Mouse (Mus musculus): ENCODE data around the gene Phyhipl. TPM values are rescaled to one million over a fixed set of nuclear protein-coding genes. Genes with fewer than 3 reads are reported as not detected.

The Phyhipl gene
- polyA plus RNA-seq, 1 experiment from 2014 or later, result 4.5 TPM

- no peaks in the 10 kb centered on the region for H3K27me3 ChIP-seq (ENCODE audit: control insufficient read depth, insufficient read depth, low read length)
- H3K4me3 ChIP-seq (ENCODE audit: low read depth, low read length), result no peak overlapping the region
- H3K4me1 ChIP-seq (ENCODE audit: control insufficient read depth, insufficient read depth, low read length), result no peaks in the 10 kb centered on the region
- no peak for ATAC-seq (ENCODE audit: insufficient number of reproducible peaks, insufficient read depth, low FRiP score, low read depth)
- no peaks in the 10 kb centered on the region for H3K9me3 ChIP-seq (ENCODE audit: control insufficient read depth, low read depth, low read length)
- H3K4me2 ChIP-seq (replicated peaks; ENCODE audit: low read depth, low read length), result no peak overlapping the region
- no peak overlapping the region for H3K9ac ChIP-seq (replicated peaks; ENCODE audit: low read depth, low read length)
- 78% methylated on average over 11 of the region's 11 CpGs for WGBS
- H3K27ac ChIP-seq (ENCODE audit: low read length), result no peak overlapping the region
- no peaks in the 10 kb centered on the region for H3K36me3 ChIP-seq (ENCODE audit: control insufficient read depth, insufficient read depth, low read length)
Measured at GRCm38 (mm10) chr10:70640896-70641596, 14.7 kb downstream of the Phyhipl start.

DNA sequence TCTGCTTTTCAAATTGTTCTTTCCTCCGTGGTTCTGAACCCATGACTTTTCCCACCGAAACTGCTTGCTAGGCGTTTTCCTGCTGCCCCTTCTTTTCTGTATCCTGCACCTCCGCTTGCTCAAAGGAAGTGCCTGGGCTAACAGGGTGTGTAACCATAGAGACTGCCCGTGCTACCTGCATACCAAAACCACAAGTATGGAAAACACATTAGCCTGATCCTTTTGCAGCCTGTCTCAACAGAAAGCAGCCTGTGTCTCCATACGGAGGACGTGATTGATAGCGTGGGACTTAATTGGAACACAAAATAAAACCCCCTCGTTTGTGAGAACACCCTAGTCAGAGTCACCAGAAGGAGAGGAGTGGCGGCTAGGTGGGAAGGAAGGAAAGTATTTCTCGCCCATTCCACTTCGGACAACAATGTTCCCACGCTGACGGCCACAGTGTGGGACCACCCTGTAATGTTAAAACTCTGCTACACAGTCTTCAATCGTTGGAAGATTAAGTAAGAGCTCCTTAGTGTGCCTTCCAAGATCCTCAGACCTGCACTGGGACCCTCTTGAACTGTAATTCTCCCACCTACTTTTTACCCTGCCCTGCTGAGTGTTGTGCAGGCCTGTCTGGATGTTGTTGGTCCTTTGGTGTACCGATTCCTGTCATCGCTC is 15.6 kb downstream of the Phyhipl start:
- Histone ChIP-seq H3K27ac (ENCODE audit: low read length) (no peak overlapping the region), H3K36me3 (ENCODE audit: control insufficient read depth, insufficient read depth, low read length) (no peaks in the 10 kb centered on the region), H3K4me3 (ENCODE audit: low read depth, low read length) (no peak overlapping the region), H3K4me2 (replicated peaks; ENCODE audit: low read depth, low read length) (no peak overlapping the region), H3K9ac (replicated peaks; ENCODE audit: low read depth, low read length) (no peak overlapping the region), H3K9me3 (ENCODE audit: control insufficient read depth, low read depth, low read length) (no peaks in the 10 kb centered on the region), H3K27me3 (ENCODE audit: control insufficient read depth, insufficient read depth, low read length) (no peaks in the 10 kb centered on the region), H3K4me1 (ENCODE audit: control insufficient read depth, insufficient read depth, low read length) (no peaks in the 10 kb centered on the region)
- no peak for ATAC-seq (ENCODE audit: insufficient number of reproducible peaks, insufficient read depth, low FRiP score, low read depth)
- 58% methylated on average over 17 of the region's 17 CpGs for WGBS

DNA sequence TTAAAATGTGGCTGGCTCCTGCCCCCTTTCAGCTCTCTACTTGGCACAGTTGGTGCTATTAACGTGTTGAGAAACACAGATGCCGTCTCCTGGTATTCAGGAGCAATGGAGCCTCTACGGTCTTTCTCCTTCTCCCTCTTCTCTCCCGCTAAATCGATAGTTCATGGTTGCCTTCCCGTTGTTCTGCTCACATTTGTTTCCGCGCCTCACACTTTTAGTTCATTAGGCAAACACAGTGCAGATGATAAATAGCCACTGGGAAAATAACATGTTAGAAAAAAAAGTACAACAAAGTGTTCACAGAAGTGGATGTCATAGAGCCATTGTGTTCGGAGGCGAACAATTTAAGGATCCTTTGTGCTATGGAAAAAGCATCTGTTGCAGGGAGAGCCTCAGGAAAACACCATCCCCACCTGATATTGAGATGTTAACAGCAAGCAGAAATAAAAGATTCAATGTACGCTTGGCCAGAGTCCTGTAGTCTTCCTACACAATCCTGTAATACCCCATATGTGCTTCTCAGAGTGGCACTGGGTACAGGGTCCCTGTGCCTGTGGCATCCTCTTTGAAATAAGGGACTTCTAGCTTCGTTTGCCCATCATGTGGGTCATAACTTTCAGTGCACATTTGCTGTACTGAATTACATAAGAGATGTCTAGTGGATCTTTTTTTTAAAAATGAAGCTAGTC is 18.0 kb downstream of the Phyhipl start:
- Histone ChIP-seq H3K9ac (replicated peaks; ENCODE audit: low read depth, low read length) (no peak overlapping the region), H3K9me3 (ENCODE audit: control insufficient read depth, low read depth, low read length) (no peaks in the 10 kb centered on the region), H3K4me1 (ENCODE audit: control insufficient read depth, insufficient read depth, low read length) (no peaks in the 10 kb centered on the region), H3K27me3 (ENCODE audit: control insufficient read depth, insufficient read depth, low read length) (no peaks in the 10 kb centered on the region), H3K4me3 (ENCODE audit: low read depth, low read length) (no peak overlapping the region), H3K27ac (ENCODE audit: low read length) (no peak overlapping the region), H3K4me2 (replicated peaks; ENCODE audit: low read depth, low read length) (no peak overlapping the region), H3K36me3 (ENCODE audit: control insufficient read depth, insufficient read depth, low read length) (no peaks in the 10 kb centered on the region)
- WGBS, result 84% methylated on average over 12 of the region's 12 CpGs
- no peak for ATAC-seq (ENCODE audit: insufficient number of reproducible peaks, insufficient read depth, low FRiP score, low read depth)

DNA sequence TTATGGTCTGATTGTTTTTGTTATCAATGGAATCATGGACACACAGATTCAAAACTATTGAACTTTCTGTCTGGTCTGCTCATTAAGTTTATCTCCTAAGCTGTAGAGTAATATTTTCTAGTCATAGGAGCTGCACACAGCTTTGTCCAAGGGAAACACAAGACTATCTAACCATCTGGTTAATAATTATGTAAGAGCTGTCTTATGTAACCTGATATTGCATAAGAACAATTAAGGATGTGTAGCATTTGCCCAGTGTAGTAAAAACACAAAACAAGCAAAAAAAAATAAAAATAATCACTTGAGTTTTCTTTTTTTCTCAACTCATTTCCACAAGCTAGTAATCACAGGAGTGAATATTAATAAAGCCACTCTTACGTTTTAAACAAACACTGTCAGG is 20.5 kb downstream of the Phyhipl start:
- Histone ChIP-seq H3K27ac (ENCODE audit: low read length) (no peak overlapping the region), H3K4me3 (ENCODE audit: low read depth, low read length) (no peak overlapping the region), H3K36me3 (ENCODE audit: control insufficient read depth, insufficient read depth, low read length) (no peaks in the 10 kb centered on the region), H3K9me3 (ENCODE audit: control insufficient read depth, low read depth, low read length) (no peaks in the 10 kb centered on the region), H3K27me3 (ENCODE audit: control insufficient read depth, insufficient read depth, low read length) (no peaks in the 10 kb centered on the region), H3K4me1 (ENCODE audit: control insufficient read depth, insufficient read depth, low read length) (no peaks in the 10 kb centered on the region), H3K4me2 (replicated peaks; ENCODE audit: low read depth, low read length) (no peak overlapping the region), H3K9ac (replicated peaks; ENCODE audit: low read depth, low read length) (no peak overlapping the region)
- 64% methylated on average over 1 of the region's 1 CpGs for WGBS
- ATAC-seq (ENCODE audit: insufficient number of reproducible peaks, insufficient read depth, low FRiP score, low read depth), result no peak

GRCm38 (mm10) chr10:70631142-70631541 is 24.6 kb downstream of the Phyhipl start:
- WGBS, result 84% methylated on average over 1 of the region's 1 CpGs
- no peak for ATAC-seq (ENCODE audit: insufficient number of reproducible peaks, insufficient read depth, low FRiP score, low read depth)
- H3K4me1 ChIP-seq (ENCODE audit: control insufficient read depth, insufficient read depth, low read length), result no peaks in the 10 kb centered on the region
- H3K9ac ChIP-seq (replicated peaks; ENCODE audit: low read depth, low read length), result no peak overlapping the region
- no peak overlapping the region for H3K4me3 ChIP-seq (ENCODE audit: low read depth, low read length)
- H3K4me2 ChIP-seq (replicated peaks; ENCODE audit: low read depth, low read length), result no peak overlapping the region
- H3K27me3 ChIP-seq (ENCODE audit: control insufficient read depth, insufficient read depth, low read length), result no peaks in the 10 kb centered on the region
- H3K36me3 ChIP-seq (ENCODE audit: control insufficient read depth, insufficient read depth, low read length), result no peaks in the 10 kb centered on the region
- no peak overlapping the region for H3K27ac ChIP-seq (ENCODE audit: low read length)
- H3K9me3 ChIP-seq (ENCODE audit: control insufficient read depth, low read depth, low read length), result no peaks in the 10 kb centered on the region

DNA sequence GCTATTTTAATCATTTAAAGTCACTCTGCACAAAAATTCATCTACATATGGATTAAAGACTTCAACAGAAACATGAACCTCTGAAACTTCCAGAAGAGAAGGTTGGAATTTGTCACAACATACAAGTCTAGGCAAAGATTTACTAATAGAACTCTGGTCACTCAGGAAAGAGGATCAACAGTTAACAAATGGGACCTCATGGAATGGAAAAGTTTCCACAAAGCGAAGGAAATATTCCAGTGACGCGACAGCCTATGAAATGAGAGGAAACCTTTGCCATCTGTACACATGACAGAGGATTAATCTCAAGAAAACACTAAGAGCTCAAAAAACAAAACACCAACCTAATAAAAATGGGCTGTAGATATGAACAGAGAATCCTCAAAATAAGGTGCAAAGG is 32.3 kb downstream of the Phyhipl start:
- Histone ChIP-seq H3K27ac (ENCODE audit: low read length) (no peak overlapping the region), H3K36me3 (ENCODE audit: control insufficient read depth, insufficient read depth, low read length) (no peaks in the 10 kb centered on the region), H3K27me3 (ENCODE audit: control insufficient read depth, insufficient read depth, low read length) (no peaks in the 10 kb centered on the region), H3K4me2 (replicated peaks; ENCODE audit: low read depth, low read length) (no peak overlapping the region), H3K9ac (replicated peaks; ENCODE audit: low read depth, low read length) (no peak overlapping the region), H3K9me3 (ENCODE audit: control insufficient read depth, low read depth, low read length) (no peaks in the 10 kb centered on the region), H3K4me1 (ENCODE audit: control insufficient read depth, insufficient read depth, low read length) (no peaks in the 10 kb centered on the region), H3K4me3 (ENCODE audit: low read depth, low read length) (no peak overlapping the region)
- WGBS, result 96% methylated on average over 3 of the region's 3 CpGs
- no peak for ATAC-seq (ENCODE audit: insufficient number of reproducible peaks, insufficient read depth, low FRiP score, low read depth)

DNA sequence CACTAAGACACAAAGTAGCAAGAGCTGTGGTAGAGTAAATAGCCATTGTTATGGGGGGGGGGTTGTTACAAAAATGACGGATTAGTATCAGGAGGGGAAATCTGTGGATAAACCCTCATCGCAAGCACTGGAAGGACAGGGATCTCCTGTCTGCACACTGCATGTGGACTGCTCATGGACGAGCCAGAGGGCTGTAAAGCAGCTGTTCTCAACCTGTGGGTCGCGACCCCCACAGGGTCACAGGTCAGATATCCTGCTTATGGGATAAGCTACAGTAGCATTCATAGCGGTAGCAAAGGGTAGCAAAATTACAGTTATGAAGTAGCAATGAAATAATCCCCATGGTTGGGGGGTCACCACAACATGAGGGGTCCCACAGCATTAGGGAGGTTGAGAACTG is 39.4 kb downstream of the Phyhipl start:
- Histone ChIP-seq H3K27me3 (ENCODE audit: control insufficient read depth, insufficient read depth, low read length) (no peaks in the 10 kb centered on the region), H3K36me3 (ENCODE audit: control insufficient read depth, insufficient read depth, low read length) (no peaks in the 10 kb centered on the region), H3K4me2 (replicated peaks; ENCODE audit: low read depth, low read length) (no peak overlapping the region), H3K9me3 (ENCODE audit: control insufficient read depth, low read depth, low read length) (no peaks in the 10 kb centered on the region), H3K4me1 (ENCODE audit: control insufficient read depth, insufficient read depth, low read length) (no peaks in the 10 kb centered on the region), H3K27ac (ENCODE audit: low read length) (no peak overlapping the region), H3K4me3 (ENCODE audit: low read depth, low read length) (no peak overlapping the region), H3K9ac (replicated peaks; ENCODE audit: low read depth, low read length) (no peak overlapping the region)
- no peak for ATAC-seq (ENCODE audit: insufficient number of reproducible peaks, insufficient read depth, low FRiP score, low read depth)
- 83% methylated on average over 6 of the region's 6 CpGs for WGBS

DNA sequence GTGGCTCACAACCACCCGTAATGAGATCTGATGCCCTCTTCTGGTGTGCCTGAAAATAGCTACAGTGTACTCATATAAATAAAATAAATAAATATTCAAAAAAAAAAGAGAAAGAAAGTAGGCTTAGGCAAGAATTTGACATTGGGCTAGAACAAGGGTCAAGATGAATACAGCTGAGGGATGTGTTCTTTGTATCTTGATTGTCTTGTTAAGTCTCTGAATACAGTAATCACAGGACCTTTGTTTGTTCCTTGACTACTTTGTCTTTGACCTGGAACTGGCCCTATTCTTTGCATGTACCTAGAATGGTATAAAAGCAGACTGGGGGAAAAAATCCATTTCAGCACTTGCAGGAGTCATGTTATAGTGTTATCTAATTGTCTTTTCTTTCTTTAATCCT is 44.1 kb downstream of the Phyhipl start:
- 82% methylated on average over 1 of the region's 1 CpGs for WGBS
- Histone ChIP-seq H3K9ac (replicated peaks; ENCODE audit: low read depth, low read length) (no peak overlapping the region), H3K27ac (ENCODE audit: low read length) (no peak overlapping the region), H3K36me3 (ENCODE audit: control insufficient read depth, insufficient read depth, low read length) (no peaks in the 10 kb centered on the region), H3K27me3 (ENCODE audit: control insufficient read depth, insufficient read depth, low read length) (no peaks in the 10 kb centered on the region), H3K4me2 (replicated peaks; ENCODE audit: low read depth, low read length) (no peak overlapping the region), H3K4me3 (ENCODE audit: low read depth, low read length) (no peak overlapping the region), H3K4me1 (ENCODE audit: control insufficient read depth, insufficient read depth, low read length) (no peaks in the 10 kb centered on the region), H3K9me3 (ENCODE audit: control insufficient read depth, low read depth, low read length) (no peaks in the 10 kb centered on the region)
- no peak for ATAC-seq (ENCODE audit: insufficient number of reproducible peaks, insufficient read depth, low FRiP score, low read depth)

Data from stomach, embryonic 14.5 days (tissue).